Mouse (Mus musculus) kidney, postnatal 10 days (tissue): Measurements from ENCODE around the gene Tlr13.
"Not testable (repeated sequence)": the region's sequence is repeated elsewhere in the genome, so short reads cannot be mapped to it uniquely, and the experiment has no call there.

ENCODE experiments used
- DNase-seq: peaks from one replicate; pipeline ENCODE4 v3.0.0; 2021; ENCODE audit warnings: mixed read lengths

Gene Tlr13

DNA sequence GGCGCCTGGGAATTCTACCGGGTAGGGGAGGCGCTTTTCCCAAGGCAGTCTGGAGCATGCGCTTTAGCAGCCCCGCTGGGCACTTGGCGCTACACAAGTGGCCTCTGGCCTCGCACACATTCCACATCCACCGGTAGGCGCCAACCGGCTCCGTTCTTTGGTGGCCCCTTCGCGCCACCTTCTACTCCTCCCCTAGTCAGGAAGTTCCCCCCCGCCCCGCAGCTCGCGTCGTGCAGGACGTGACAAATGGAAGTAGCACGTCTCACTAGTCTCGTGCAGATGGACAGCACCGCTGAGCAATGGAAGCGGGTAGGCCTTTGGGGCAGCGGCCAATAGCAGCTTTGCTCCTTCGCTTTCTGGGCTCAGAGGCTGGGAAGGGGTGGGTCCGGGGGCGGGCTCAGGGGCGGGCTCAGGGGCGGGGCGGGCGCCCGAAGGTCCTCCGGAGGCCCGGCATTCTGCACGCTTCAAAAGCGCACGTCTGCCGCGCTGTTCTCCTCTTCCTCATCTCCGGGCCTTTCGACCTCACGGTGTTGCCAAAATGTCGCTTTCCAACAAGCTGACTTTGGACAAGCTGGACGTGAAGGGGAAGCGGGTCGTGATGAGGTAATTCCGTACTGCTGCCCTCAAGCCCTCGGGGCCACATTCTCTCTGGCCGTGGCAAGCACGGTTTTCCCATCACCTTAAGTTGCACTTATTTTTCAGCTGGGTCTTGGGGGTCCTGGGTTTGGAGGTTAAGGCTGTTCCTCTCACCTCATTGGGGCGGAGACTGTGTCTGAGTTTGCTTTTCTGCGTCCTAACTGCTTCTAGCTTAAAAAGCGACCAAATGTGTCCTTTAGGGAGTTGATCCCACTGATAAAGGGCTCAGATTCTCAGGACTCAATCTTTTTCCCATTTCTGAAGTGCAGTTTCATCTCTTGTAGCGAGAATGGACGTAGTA, 44.0 kb downstream of the Tlr13 start, which contains the start of gene Pgk1:
TSS of gene Pgk1 (plus strand) at position 388 of the 937 bp plus-strand sequence.
- DNase-seq = peak; percentile 95

DNA sequence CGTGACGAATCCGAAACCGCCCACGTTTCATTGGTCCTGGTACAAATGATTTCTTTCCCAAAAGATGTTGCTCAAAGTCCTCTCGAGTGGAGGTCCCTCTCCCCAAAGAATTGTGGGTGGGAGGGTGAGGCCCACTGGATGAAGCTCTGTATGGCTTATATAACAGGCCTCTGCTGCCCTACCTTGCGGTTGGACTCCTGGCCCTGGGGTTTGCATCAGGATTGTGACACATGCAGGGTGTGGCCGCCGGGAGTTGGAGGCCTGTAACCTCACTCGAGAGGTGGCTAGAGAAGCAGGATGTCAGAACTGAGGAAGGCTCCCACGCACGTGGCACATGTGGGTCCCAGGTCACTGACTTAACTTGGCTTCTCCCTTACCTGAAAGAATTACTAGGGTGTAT, 44.7 kb downstream of the Tlr13 start:
- DNase-seq = peak; percentile 36

DNA sequence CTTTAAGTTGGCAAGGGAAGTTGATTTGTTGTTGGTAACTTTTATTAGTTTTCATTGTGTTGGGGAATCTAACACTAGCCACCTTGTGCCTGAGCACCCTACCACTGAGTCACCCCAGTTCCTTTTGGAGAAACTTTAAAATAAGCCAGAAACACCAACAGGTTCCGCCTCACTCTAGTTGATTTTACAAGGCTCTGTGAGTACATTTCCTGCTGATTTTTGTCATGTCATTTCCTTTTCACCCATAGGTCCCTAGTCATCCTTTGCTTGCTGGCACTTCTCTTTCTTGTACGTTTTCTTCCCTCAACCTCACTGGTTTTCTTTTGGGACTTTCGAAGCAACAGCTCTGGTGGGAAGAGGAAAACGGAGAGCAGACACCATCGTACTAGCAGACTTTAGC, 46.4 kb downstream of the Tlr13 start:
- DNase-seq = no peak

DNA sequence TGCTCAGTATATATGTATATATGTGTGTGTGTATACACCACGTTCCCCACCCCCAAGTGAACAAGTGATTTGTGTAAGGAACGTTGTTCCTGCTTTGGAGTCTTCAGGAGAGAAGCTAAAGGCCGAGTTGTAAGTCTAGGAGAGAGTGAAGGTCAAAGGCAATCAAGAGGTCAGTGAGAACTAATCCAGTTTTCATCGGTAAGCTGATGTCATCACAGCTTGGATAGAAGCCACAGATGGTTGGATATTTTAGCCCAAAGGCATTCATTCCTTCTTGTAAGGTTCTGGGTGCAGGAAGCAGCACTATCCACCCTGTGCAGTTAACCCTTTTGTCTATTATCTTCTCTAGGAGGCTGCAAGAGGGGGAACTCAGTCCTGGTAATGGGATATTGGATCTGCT, 47.1 kb downstream of the Tlr13 start:
- DNase-seq = no peak

DNA sequence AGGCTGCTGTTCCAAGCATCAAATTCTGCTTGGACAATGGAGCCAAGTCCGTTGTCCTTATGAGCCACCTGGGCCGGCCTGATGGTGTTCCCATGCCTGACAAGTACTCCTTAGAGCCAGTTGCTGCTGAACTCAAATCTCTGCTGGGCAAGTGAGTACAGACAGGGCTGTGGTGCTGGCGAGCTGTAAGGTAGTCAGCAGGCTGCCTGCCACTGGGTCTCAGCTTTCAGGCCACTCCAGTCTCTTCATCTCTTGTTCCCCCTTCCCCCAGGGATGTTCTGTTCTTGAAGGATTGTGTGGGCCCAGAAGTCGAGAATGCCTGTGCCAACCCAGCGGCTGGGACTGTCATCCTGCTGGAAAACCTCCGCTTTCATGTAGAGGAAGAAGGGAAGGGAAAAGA, 51.4 kb downstream of the Tlr13 start:
- DNase-seq = not testable (repeated sequence)

DNA sequence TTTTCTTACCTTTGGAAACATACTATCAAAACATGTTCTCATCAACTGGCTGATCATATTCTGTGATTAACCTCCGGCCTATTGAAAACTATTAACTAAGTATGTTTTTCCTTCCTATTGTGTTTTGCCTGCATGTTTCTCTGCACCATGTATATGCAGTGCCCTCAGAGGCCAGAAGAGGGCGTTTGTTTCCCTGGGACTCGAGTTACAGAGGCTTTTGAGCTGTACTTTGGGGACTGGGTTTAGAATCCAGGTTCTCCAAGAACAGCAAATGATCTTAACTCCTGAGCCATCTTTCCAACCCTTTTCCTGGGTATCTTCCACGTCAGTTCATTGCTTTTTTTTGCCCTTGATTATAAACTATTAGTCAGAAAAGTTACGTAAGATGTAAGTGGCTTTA, 54.3 kb downstream of the Tlr13 start:
- no peak for DNase-seq

DNA sequence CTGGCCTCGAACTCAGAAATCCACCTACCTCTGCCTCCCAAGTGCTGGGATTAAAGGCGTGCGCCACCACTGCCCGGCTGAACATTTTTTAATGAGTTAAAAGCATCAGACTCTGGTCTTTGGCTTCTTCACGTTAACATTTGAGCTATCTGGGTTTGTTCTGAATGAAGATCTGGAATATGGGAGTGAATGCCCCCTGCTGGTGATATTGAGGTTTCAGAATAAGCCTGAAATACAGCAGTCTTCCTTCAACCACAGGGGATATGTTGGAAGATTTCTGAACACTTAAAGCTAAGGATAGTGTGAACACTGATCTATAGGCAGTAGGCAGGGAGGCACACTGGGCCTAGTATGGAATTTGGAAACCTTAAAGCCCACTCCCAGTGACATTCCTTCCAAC, 55.9 kb downstream of the Tlr13 start:
- DNase-seq = no peak

DNA sequence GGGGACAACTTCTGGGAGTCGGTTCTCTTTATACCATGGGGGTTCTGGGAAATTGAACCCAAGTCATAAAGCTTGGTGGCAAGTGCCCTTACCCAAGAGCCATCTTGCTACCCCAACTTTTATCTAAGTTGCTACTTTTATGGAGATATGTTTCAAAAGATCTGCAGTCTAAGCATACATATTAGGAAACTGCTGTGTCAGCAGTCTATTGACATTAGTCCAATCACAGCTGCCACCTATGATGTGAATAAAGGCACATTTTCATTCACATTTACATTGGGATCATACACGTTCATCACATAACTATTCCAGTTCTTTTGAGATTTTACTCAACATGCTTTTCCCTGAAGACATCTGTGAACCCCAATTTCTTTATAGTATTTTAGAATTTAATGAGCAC, 66.1 kb downstream of the Tlr13 start:
- no peak for DNase-seq
